Mouse (Mus musculus) hindbrain, embryonic 12.5 days (tissue): Measurements from ENCODE around the gene Synj1. TPM values are rescaled to one million over a fixed set of nuclear protein-coding genes. Genes with fewer than 3 reads are reported as not detected.

Experiments
- ATAC-seq: fragments of 200-750 bp; cut with Nextera tagmentation; 2 replicates; pipeline ENCODE4 v1.8.0; 2017; ENCODE audit warnings: moderate TSS enrichment; ENCODE audit not compliant: low FRiP score
- H3K27ac ChIP-seq: fragments of 300-500 bp; sonication (generic); 2 replicates; pipeline ENCODE4 v1.5.1; 2016; ENCODE audit warnings: mild to moderate bottlenecking
- H3K27me3 ChIP-seq: fragments of 300-500 bp; sonication (generic); 2 replicates; pipeline ENCODE4 v1.6.1; 2016; ENCODE audit warnings: mild to moderate bottlenecking
- H3K36me3 ChIP-seq: fragments of 300-500 bp; sonication (generic); 2 replicates; pipeline ENCODE4 v1.6.1; 2016; ENCODE audit warnings: mild to moderate bottlenecking
- H3K4me1 ChIP-seq: fragments of 300-500 bp; sonication (generic); 2 replicates; pipeline ENCODE4 v1.6.1; 2016
- H3K4me2 ChIP-seq: fragments of 300-500 bp; sonication (generic); replicated peaks from 2 replicates; pipeline ENCODE4 v1.6.1; 2016; ENCODE audit warnings: mild to moderate bottlenecking
- H3K4me3 ChIP-seq: fragments of 300-500 bp; sonication (generic); 2 replicates; pipeline ENCODE4 v1.5.1; 2016; ENCODE audit warnings: mild to moderate bottlenecking
- H3K9ac ChIP-seq: fragments of 300-500 bp; sonication (generic); 2 replicates; pipeline ENCODE4 v1.6.1; 2016; ENCODE audit warnings: mild to moderate bottlenecking, moderate library complexity
- H3K9me3 ChIP-seq: fragments of 300-500 bp; sonication (generic); replicated peaks from 2 replicates; pipeline ENCODE4 v1.6.1; 2016; ENCODE audit warnings: mild to moderate bottlenecking
- WGBS: fragments of 180-500 bp; shearing (Covaris S2); methylation state at CpG from one replicate; pipeline ENCODE4 v1.1.7; 2016; 5-methylcytosine and 5-hydroxymethylcytosine counted together
- polyA plus RNA-seq: library from polyadenylated mRNA; unstranded; fragments of >200 nt; fragmentation: Nextera tagmentation; extraction: Ambion mirVana; gene quantifications from 2 replicates; pipeline ENCODE4 v1.2.1, GENCODE M21; 2016

Synj1 gene
- polyA plus RNA-seq, 1 experiment from 2014 or later, result 35.7 TPM

DNA sequence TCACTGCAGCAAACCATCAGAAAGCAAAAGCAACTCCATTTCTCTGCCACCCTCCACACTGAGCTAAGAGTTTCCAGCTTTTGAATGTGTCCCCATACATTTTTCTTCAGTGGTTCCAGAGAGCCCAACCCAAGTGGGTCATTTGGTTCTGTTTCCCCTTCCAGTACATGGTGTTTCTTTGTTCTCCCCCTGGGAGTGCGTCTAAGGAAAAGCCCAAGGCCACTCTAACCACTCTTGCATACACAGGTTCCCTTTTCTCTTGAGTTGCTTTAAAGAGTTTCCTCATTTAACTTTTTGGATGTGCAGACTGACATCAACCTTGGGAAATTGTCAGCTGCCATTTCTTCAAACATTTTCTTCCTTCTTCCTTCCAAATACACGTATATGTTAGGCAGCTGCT lies 10.0 kb downstream of the Synj1 start:
- H3K27ac ChIP-seq, result no peak overlapping the region
- H3K4me3 ChIP-seq, result no peak overlapping the region
- no peak overlapping the region for H3K4me2 ChIP-seq
- no peaks in the 10 kb centered on the region for H3K27me3 ChIP-seq
- no peaks in the 10 kb centered on the region for H3K9me3 ChIP-seq
- H3K9ac ChIP-seq, result no peak overlapping the region
- no peak for ATAC-seq
- peaks cover 11% of the 10 kb centered on the region; the same call in 1 of the 2 replicates for H3K4me1 ChIP-seq
- H3K36me3 ChIP-seq, result 0 out of 2 replicates have a peak, but pooled peaks cover 3% of the 10 kb centered on the region
- 95% methylated on average over 2 of the region's 2 CpGs for WGBS

DNA sequence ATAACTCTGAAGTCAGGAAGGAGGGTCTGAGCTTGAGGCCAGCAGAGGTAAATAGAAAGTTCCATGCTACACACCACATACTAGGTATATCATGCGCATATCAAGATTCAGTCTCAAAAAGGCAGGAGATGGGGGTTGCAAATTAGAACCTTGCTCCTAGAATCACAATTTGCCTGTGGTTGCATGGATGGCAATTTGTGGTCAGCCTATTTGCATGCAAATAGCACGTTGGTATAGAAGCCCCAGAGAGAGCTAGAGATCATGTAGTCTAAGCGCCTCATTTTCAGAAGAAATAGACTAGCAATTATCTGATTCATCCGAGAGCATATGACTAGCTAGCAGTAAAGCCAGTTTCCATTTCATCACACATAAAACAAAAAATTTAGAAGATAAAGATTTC lies 11.3 kb downstream of the Synj1 start:
- Histone ChIP-seq H3K9ac (no peak overlapping the region), H3K9me3 (no peaks in the 10 kb centered on the region), H3K27ac (0 out of 2 replicates have a peak overlapping the region, but pooled peaks have one; percentile 35), H3K36me3 (0 out of 2 replicates have a peak, but pooled peaks cover 3% of the 10 kb centered on the region), H3K27me3 (no peaks in the 10 kb centered on the region), H3K4me3 (no peak overlapping the region), H3K4me1 (peaks cover 15% of the 10 kb centered on the region; the same call in 1 of the 2 replicates), H3K4me2 (no peak overlapping the region)
- 60% methylated on average over 4 of the region's 4 CpGs for WGBS
- no peak for ATAC-seq

DNA sequence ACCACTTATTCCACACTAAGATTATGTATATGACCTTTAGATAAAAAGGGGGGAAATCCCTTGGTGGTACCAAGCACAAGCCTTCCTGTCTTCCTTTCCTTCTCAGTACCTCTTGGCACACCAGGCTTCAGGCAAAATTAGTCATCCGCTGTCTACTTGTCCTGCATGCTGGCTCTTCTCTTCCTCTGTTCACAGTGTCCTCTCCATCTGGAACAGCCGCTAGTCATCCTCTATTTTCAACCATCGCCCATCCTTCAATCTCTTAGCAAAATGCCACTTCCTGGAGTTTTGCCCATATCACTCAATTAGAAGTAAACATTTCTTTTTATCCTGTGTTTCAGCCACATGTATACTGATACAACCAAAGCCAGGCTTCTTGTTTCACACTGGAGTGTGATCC lies 13.3 kb downstream of the Synj1 start:
- H3K4me2 ChIP-seq, result no peak overlapping the region
- no peak overlapping the region for H3K9ac ChIP-seq
- 0 out of 2 replicates have a peak, but pooled peaks cover 5% of the 10 kb centered on the region for H3K36me3 ChIP-seq
- ATAC-seq, result no peak
- 91% methylated on average over 3 of the region's 3 CpGs for WGBS
- H3K9me3 ChIP-seq, result no peaks in the 10 kb centered on the region
- no peak overlapping the region for H3K27ac ChIP-seq
- no peak overlapping the region for H3K4me3 ChIP-seq
- no peaks in the 10 kb centered on the region for H3K27me3 ChIP-seq
- peaks cover 16% of the 10 kb centered on the region; the same call in 1 of the 2 replicates for H3K4me1 ChIP-seq

DNA sequence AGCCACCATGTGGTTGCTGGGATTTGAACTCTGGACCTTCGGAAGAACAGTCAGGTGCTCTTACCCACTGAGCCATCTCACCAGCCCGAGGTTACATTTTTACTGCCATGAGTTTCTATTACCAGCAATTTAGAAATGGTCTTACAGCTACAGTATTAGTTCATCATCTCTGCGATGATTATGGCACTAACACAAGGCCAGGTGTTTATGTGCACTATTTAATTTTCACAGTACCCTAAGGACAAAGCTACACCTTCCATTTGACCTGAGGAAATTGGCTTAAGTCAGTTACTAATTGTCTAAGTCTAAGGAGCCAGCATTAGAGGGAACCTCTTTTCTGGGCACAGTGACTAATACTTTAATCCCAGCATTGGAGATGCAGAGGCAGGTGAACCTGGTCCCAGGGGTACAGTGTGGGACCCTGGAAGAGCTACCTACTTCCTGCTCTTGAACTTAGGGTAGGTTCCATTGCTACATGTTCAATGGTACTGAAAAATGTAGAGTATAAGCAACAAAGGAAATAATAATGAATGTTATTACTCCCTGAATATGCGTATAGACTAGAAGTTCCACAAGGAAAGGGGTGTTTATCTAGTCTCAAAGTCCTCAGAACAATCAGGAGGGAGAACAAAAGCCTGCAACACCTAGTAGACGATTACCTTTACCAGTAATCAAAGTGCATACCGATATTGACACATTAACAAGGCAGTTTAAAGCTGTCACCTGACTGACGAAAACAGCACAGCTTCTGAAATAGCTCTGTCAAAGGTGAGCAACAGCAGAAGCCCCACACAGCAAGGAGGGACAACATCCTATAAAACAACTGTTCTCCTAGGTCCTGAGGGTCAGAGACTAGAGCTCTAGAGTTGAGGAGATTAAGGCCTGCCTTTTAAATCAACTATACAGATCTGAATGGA lies 14.5 kb downstream of the Synj1 start:
- Histone ChIP-seq H3K4me2 (no peak overlapping the region), H3K4me3 (no peak overlapping the region), H3K4me1 (peaks cover 16% of the 10 kb centered on the region; the same call in 1 of the 2 replicates), H3K9ac (no peak overlapping the region), H3K27me3 (no peaks in the 10 kb centered on the region), H3K9me3 (no peaks in the 10 kb centered on the region), H3K36me3 (0 out of 2 replicates have a peak, but pooled peaks cover 5% of the 10 kb centered on the region), H3K27ac (no peak overlapping the region)
- no peak for ATAC-seq
- WGBS, result 85% methylated on average over 7 of the region's 7 CpGs

DNA sequence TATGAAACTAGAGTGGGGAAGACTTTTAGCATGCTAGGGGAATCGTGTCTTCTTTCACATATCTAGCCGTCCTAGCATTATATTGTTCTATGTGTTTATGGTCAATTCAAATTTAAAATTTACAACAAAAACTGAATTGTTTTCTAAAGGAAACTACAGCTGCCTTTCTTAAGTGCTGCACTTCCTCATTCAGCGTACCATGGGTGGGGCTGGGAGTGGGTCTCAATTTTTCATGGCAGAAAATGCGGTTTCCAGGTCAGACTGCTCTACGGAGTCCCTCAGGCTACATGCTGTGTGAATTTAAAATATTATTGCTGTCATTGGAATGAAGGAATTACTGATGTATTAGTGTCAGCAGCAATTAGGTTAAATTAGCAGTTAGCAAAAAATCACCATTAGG lies 15.6 kb downstream of the Synj1 start:
- H3K9ac ChIP-seq, result no peak overlapping the region
- WGBS, result 87% methylated on average over 5 of the region's 5 CpGs

DNA sequence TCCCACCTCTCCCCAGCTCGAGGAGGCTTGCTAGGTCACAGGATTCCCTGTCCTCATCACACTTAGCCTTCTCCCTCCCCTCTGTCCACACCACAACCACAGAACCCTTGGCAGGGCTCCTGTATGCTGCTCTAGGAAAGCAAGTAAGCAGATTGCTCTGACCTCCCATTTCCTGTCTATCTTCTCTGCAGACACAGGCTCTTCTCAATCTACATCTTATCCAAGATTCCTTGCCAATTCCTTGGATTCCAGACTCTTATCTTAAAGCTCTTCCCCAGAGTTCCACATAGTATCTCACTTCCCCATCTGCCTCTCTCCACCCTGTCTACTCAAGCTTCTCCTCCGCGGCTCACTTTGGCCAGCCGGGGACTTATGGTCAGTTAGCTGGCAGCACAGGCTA lies 16.1 kb downstream of the Synj1 start:
- H3K4me1 ChIP-seq, result peaks cover 16% of the 10 kb centered on the region; the same call in 1 of the 2 replicates
- H3K4me3 ChIP-seq, result no peak overlapping the region
- no peak for ATAC-seq
- peaks cover 17% of the 10 kb centered on the region for H3K36me3 ChIP-seq
- no peak overlapping the region for H3K4me2 ChIP-seq
- H3K27me3 ChIP-seq, result no peaks in the 10 kb centered on the region
- WGBS, result 76% methylated on average over 4 of the region's 4 CpGs
- H3K27ac ChIP-seq, result no peak overlapping the region
- no peaks in the 10 kb centered on the region for H3K9me3 ChIP-seq
- no peak overlapping the region for H3K9ac ChIP-seq

More for the DNA sequence above, 15.6 kb downstream of the Synj1 start:
- no peak overlapping the region for H3K4me3 ChIP-seq
- peaks cover 16% of the 10 kb centered on the region; the same call in 1 of the 2 replicates for H3K4me1 ChIP-seq
- no peak for ATAC-seq
- H3K4me2 ChIP-seq, result no peak overlapping the region
- no peaks in the 10 kb centered on the region for H3K27me3 ChIP-seq
- H3K27ac ChIP-seq, result no peak overlapping the region
- H3K9me3 ChIP-seq, result no peaks in the 10 kb centered on the region
- H3K36me3 ChIP-seq, result peaks cover 15% of the 10 kb centered on the region

DNA sequence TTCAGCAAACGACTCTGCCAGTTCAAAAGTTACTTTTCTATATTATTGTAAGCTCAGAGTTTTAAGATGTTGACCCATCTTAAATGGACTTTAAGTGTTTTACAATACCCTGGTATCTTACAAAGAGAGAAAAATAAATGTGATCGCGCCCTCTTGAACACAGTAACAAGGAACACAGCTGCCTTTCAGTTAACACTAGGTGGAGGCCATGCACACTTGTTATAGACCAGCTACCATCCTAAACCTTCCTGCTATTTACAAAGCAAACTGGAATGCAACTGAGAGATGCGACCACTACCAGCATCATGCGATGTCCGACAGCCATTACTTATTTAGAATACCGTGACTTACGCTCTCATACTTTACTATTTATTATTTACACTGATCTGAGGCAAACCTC lies 21.9 kb downstream of the Synj1 start:
- H3K27ac ChIP-seq, result no peak overlapping the region
- H3K4me3 ChIP-seq, result no peak overlapping the region
- no peaks in the 10 kb centered on the region for H3K4me1 ChIP-seq
- WGBS, result 96% methylated on average over 8 of the region's 8 CpGs
- no peak overlapping the region for H3K9ac ChIP-seq
- peaks cover 24% of the 10 kb centered on the region for H3K36me3 ChIP-seq
- H3K4me2 ChIP-seq, result no peak overlapping the region
- H3K27me3 ChIP-seq, result no peaks in the 10 kb centered on the region
- no peaks in the 10 kb centered on the region for H3K9me3 ChIP-seq
- ATAC-seq, result no peak

DNA sequence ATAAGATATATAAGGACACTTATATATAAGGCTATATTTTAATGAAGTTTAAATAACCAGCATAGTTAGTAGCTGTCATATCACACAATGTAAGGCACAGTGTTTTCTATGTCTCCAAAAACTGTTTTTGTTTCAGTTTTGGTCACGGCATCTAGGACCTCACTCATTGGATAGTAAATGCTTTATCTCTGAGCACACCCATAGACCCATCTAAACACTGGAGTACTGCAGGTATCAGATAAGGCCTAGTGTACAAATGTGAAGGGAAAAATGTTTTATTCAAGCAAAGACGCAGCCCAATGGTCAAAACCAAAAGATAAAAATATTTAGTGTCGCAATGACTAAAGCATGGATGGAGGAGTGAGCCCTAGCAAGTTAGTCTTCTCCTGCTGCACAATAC lies 22.4 kb downstream of the Synj1 start:
- peaks cover 24% of the 10 kb centered on the region for H3K36me3 ChIP-seq
- no peaks in the 10 kb centered on the region for H3K9me3 ChIP-seq
- H3K4me1 ChIP-seq, result no peaks in the 10 kb centered on the region
- H3K9ac ChIP-seq, result no peak overlapping the region
- H3K27me3 ChIP-seq, result no peaks in the 10 kb centered on the region
- 95% methylated on average over 3 of the region's 3 CpGs for WGBS
- no peak overlapping the region for H3K4me3 ChIP-seq
- H3K27ac ChIP-seq, result no peak overlapping the region
- ATAC-seq, result no peak
- no peak overlapping the region for H3K4me2 ChIP-seq

DNA sequence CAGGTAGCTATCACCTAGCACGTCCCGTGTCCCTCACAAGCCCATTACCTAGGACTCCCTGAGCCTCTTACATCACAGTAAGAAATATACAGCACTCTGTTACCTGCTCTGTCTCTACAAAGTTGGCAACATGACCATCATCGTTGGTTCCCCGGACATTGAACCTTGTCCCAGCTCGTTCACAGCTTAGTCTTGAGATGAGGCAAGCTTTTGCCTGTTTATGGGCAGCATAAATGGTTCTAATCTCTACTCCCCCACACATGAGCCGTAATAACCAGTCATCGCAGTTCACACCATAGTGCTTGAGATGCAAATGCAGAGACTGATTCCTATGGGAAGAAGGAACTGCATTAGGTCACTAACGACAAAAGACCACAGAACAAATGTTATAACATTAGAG lies 23.1 kb downstream of the Synj1 start:
- H3K4me2 ChIP-seq, result no peak overlapping the region
- no peaks in the 10 kb centered on the region for H3K4me1 ChIP-seq
- H3K27me3 ChIP-seq, result no peaks in the 10 kb centered on the region
- WGBS, result 93% methylated on average over 8 of the region's 8 CpGs
- H3K4me3 ChIP-seq, result no peak overlapping the region
- H3K27ac ChIP-seq, result no peak overlapping the region
- H3K9ac ChIP-seq, result no peak overlapping the region
- H3K9me3 ChIP-seq, result no peaks in the 10 kb centered on the region
- no peak for ATAC-seq
- peaks cover 20% of the 10 kb centered on the region for H3K36me3 ChIP-seq

DNA sequence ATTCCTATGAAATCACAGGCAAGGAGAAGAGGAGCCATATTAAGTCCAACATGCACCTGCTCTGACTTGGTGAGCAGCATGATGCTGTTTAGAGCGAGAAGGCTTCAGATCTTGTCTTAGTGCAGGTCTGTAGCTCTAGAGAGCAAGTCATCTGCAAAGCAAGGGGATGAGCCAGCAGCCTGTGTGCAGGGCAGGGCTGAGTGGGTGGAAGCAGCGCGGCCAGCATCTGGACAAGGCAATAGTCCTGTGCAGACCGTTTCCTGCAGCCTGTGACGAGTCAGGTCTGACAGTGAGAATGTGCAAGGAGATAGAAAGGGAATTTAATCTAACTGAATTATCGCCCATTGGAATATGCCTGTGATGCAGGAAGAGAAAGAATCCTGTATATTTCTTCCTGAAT lies 40.1 kb downstream of the Synj1 start:
- Histone ChIP-seq H3K9me3 (no peaks in the 10 kb centered on the region), H3K27ac (no peak overlapping the region), H3K4me3 (no peak overlapping the region), H3K36me3 (peaks cover 36% of the 10 kb centered on the region), H3K27me3 (no peaks in the 10 kb centered on the region), H3K9ac (no peak overlapping the region), H3K4me2 (no peak overlapping the region), H3K4me1 (no peaks in the 10 kb centered on the region)
- 86% methylated on average over 6 of the region's 6 CpGs for WGBS
- ATAC-seq, result no peak

DNA sequence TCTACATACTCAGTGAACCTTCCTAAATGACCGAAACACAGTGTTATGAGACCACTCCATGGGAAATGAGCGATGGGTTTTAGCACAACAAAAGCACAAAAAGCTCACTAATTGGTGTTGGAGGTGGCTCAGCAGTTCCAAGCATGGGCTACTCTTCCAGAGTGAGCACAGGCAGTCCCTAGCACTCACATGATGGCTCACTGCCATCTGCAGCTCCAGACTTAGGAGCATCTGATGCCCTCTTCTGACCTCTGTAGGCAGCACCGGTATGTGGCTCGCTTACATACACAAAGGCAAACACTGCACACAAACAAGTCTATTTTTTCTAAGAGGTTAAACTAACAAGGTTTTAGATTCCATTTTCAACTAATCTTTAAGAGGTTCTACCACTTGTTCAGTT lies 44.9 kb downstream of the Synj1 start:
- Histone ChIP-seq H3K27ac (no peak overlapping the region), H3K4me1 (no peaks in the 10 kb centered on the region), H3K27me3 (no peaks in the 10 kb centered on the region), H3K9me3 (no peaks in the 10 kb centered on the region), H3K4me3 (no peak overlapping the region), H3K36me3 (peaks cover 46% of the 10 kb centered on the region), H3K9ac (no peak overlapping the region), H3K4me2 (no peak overlapping the region)
- no peak for ATAC-seq
- WGBS, result 82% methylated on average over 4 of the region's 4 CpGs

DNA sequence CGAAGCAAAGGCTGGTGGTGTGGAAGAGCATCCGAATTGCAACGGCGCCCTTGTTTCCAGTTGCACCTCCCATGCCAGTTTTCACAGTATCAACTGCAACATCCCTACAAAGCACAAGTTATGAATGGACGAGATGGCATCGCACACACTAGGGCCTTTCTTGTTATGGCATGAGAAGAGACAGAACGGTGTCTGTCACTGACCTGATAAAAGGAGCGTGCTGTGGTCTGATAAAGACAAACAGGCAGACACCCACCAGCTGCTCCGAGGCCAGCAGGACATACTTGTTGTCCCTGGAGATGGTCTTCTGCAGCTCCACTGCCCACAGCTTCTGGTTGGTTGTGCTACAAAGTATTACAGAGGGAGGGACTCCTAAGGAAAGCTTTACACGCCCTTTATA lies 46.8 kb downstream of the Synj1 start:
- no peak for ATAC-seq
- no peaks in the 10 kb centered on the region for H3K4me1 ChIP-seq
- no peaks in the 10 kb centered on the region for H3K27me3 ChIP-seq
- 91% methylated on average over 10 of the region's 10 CpGs for WGBS
- no peak overlapping the region for H3K27ac ChIP-seq
- no peak overlapping the region for H3K4me2 ChIP-seq
- H3K9ac ChIP-seq, result no peak overlapping the region
- no peaks in the 10 kb centered on the region for H3K9me3 ChIP-seq
- H3K4me3 ChIP-seq, result no peak overlapping the region
- H3K36me3 ChIP-seq, result peaks cover 45% of the 10 kb centered on the region

DNA sequence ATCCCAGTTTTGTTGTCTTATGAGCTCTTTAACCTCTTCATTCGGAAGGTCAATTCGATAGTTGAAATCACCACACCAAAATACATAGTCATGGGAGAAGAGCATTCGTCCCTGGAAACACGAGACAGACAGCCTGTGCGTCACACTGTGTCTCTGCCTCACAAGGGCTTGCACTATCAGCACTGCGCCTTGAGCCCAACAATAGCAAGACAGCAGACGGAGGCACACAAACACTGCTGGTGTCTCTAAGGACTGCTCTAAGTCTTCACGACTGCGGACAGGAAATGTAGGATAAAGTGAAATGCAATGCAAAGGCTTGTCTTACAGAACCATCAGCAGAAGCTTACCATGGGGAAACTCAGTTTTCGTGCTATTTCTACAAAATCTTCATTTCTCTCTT lies 47.2 kb downstream of the Synj1 start:
- no peaks in the 10 kb centered on the region for H3K9me3 ChIP-seq
- peaks cover 41% of the 10 kb centered on the region for H3K36me3 ChIP-seq
- H3K9ac ChIP-seq, result no peak overlapping the region
- H3K27me3 ChIP-seq, result no peaks in the 10 kb centered on the region
- WGBS, result 89% methylated on average over 10 of the region's 10 CpGs
- no peak overlapping the region for H3K4me2 ChIP-seq
- no peak overlapping the region for H3K27ac ChIP-seq
- ATAC-seq, result no peak
- H3K4me1 ChIP-seq, result no peaks in the 10 kb centered on the region
- no peak overlapping the region for H3K4me3 ChIP-seq
